Mouse (Mus musculus): ENCODE measurements around the gene Ctnnbl1.

DNA sequence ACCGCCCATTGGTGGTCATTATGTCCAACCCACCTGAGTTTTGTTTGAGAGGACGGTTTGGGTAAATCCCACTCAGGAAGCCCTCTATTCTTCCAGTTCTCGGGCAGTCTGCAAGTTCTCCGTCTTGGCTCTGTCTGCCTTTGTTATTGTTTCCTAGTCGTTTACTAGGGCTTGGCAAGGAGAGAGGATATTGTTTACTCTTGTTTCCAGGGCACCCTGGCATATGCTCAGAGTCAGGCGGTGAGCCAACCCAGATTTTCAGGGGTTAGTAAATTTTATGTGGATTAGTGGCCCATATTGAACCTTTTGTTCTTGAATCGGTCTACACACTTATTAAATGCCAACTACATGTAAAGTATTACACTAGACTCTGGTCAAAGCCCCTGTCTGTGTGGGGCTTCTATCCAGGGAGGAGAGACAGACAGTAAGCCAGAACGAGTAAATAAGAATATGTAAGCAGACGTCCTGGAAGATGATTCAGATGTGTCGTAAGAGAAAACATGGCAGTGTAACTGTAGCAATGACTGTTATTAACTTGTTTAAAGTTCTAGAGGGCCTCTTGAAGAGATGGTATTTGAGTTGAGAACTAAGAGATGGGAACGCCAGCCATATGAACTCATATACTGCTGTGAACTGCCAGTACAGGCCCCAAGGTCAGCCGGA lies 13.9 kb downstream of the Ctnnbl1 start:
- TF ChIP-seq CTCF (IDR thresholded peaks at IDR 0.05; ENCODE audit: extremely low read depth, insufficient read depth, insufficient read length, insufficient replicate concordance) (no peak), POLR2A (IDR thresholded peaks at IDR 0.05; ENCODE audit: low read depth, low read length) (no peak)
